Mouse (Mus musculus): ENCODE data around the gene Naxd.

- no peak for TF ChIP-seq CTCF (conservative IDR thresholded peaks at IDR 0.05 in 1 of 2, IDR thresholded peaks at IDR 0.05 in 1 of 2; ENCODE audit: low read depth in 2 of 2, low read length in 2 of 2)
- no peak for TF ChIP-seq USF2 (conservative IDR thresholded peaks at IDR 0.05; ENCODE audit: low read depth, low read length)
- no peak for TF ChIP-seq MAX (IDR thresholded peaks at IDR 0.05; ENCODE audit: low read length)
- no peak for TF ChIP-seq TCF12 (IDR thresholded peaks at IDR 0.05; ENCODE audit: low read depth, low read length)
- no peak for TF ChIP-seq HCFC1 (IDR thresholded peaks at IDR 0.05; ENCODE audit: low read depth, low read length)
- no peak for TF ChIP-seq ETS1 (conservative IDR thresholded peaks at IDR 0.05; ENCODE audit: low read depth, low read length)
- TF ChIP-seq CHD1 (IDR thresholded peaks at IDR 0.05; ENCODE audit: low read depth, low read length), result no peak
- TF ChIP-seq ZNF384 (IDR thresholded peaks at IDR 0.05; ENCODE audit: low read depth, low read length), result no peak
Observed at GRCm38 (mm10) chr8:11513247-11513646, 15.9 kb downstream of the Naxd start.
